Mouse (Mus musculus): ENCODE measurements around the gene Gtpbp2. TPM values are rescaled to one million over a fixed set of nuclear protein-coding genes. Genes with fewer than 3 reads are reported as not detected.

Gtpbp2 gene
- total and polyA plus RNA-seq, 3 experiments: 30.3 to 182 (median 55.0) TPM

- ATAC-seq (ENCODE audit: extremely low read depth, insufficient number of reproducible peaks, low FRiP score, poor library complexity, severe bottlenecking): no peak
- H3K4me1 ChIP-seq (ENCODE audit: insufficient read depth, low read depth, low read length): peaks cover 66% of the 10 kb centered on the region
Measured at GRCm38 (mm10) chr17:46159236-46159635, 1.6 kb upstream of the Gtpbp2 start.

GRCm38 (mm10) chr17:46160090-46160662, 656 bp upstream of the Gtpbp2 start:
- TF ChIP-seq POLR2AphosphoS5 (IDR thresholded peaks at IDR 0.05; ENCODE audit: insufficient replicate concordance, low read depth, low read length): peak; percentile 38; the same call in 1 of the 2 replicates
- TF ChIP-seq GATA1 (IDR thresholded peaks at IDR 0.05; ENCODE audit: borderline replicate concordance, low read length): no peak
- TF ChIP-seq TAL1 (conservative IDR thresholded peaks at IDR 0.05; ENCODE audit: low read depth, low read length): no peak
- TF ChIP-seq CTCF (IDR thresholded peaks at IDR 0.05; ENCODE audit: low read depth, low read length): no peak
- TF ChIP-seq GATA2 (IDR thresholded peaks at IDR 0.05; ENCODE audit: borderline replicate concordance, low read depth, low read length): no peak
- ATAC-seq (ENCODE audit: extremely low read depth, insufficient number of reproducible peaks, low FRiP score, poor library complexity, severe bottlenecking) (peak; percentile 64), DNase-seq (ENCODE audit: low spot score) (peak; percentile 78)
- H3K4me3 ChIP-seq (ENCODE audit: low read depth, low read length): peak overlapping the region; percentile 74
- no peaks in the 10 kb centered on the region for H3K27me3 ChIP-seq (ENCODE audit: insufficient read depth, low read length)
- peaks cover 21% of the 10 kb centered on the region for H3K36me3 ChIP-seq (replicated peaks)
- H3K4me1 ChIP-seq (ENCODE audit: insufficient read depth, low read depth, low read length): peaks cover 64% of the 10 kb centered on the region
- H3K9me3 ChIP-seq (replicated peaks): no peaks in the 10 kb centered on the region

More at GRCm38 (mm10) chr17:46159236-46159635, 1.6 kb upstream of the Gtpbp2 start:
- Histone ChIP-seq H3K36me3 (replicated peaks) (peaks cover 12% of the 10 kb centered on the region), H3K4me3 (ENCODE audit: low read depth, low read length) (peak overlapping the region; percentile 74; the same call in 1 of the 2 replicates), H3K9me3 (replicated peaks) (no peaks in the 10 kb centered on the region), H3K27me3 (ENCODE audit: insufficient read depth, low read length) (no peaks in the 10 kb centered on the region)
- TF ChIP-seq TAL1 (conservative IDR thresholded peaks at IDR 0.05; ENCODE audit: low read depth, low read length) (peak; percentile 80), POLR2AphosphoS5 (IDR thresholded peaks at IDR 0.05; ENCODE audit: insufficient replicate concordance, low read depth, low read length) (no peak)
- no peak for DNase-seq (ENCODE audit: low spot score)

GRCm38 (mm10) chr17:46161179-46161578, 347 bp downstream of the Gtpbp2 start:
- no peak for ATAC-seq (ENCODE audit: extremely low read depth, insufficient number of reproducible peaks, low FRiP score, poor library complexity, severe bottlenecking)
- Histone ChIP-seq H3K9me3 (replicated peaks) (no peaks in the 10 kb centered on the region), H3K4me1 (ENCODE audit: insufficient read depth, low read depth, low read length) (peaks cover 68% of the 10 kb centered on the region)

GRCm38 (mm10) chr17:46161710-46162109, 878 bp downstream of the Gtpbp2 start:
- peaks cover 63% of the 10 kb centered on the region for H3K4me1 ChIP-seq (ENCODE audit: insufficient read depth, low read depth, low read length)

More at GRCm38 (mm10) chr17:46161179-46161578, 347 bp downstream of the Gtpbp2 start:
- no peak for DNase-seq (ENCODE audit: low spot score)
- H3K4me3 ChIP-seq (ENCODE audit: low read depth, low read length): peak overlapping the region; percentile 74
- TF ChIP-seq GATA1 (IDR thresholded peaks at IDR 0.05; ENCODE audit: borderline replicate concordance, low read length): no peak
- TF ChIP-seq POLR2AphosphoS5 (IDR thresholded peaks at IDR 0.05; ENCODE audit: insufficient replicate concordance, low read depth, low read length): no peak
- no peak for TF ChIP-seq GATA2 (IDR thresholded peaks at IDR 0.05; ENCODE audit: borderline replicate concordance, low read depth, low read length)
- TF ChIP-seq CTCF (IDR thresholded peaks at IDR 0.05; ENCODE audit: low read depth, low read length): no peak
- no peak for TF ChIP-seq TAL1 (conservative IDR thresholded peaks at IDR 0.05; ENCODE audit: low read depth, low read length)
- peaks cover 31% of the 10 kb centered on the region for H3K36me3 ChIP-seq (replicated peaks)
- no peaks in the 10 kb centered on the region for H3K27me3 ChIP-seq (ENCODE audit: insufficient read depth, low read length)

GRCm38 (mm10) chr17:46162551-46162950, 1.7 kb downstream of the Gtpbp2 start:
- ATAC-seq (ENCODE audit: extremely low read depth, insufficient number of reproducible peaks, low FRiP score, poor library complexity, severe bottlenecking): no peak
- TF ChIP-seq GATA2 (IDR thresholded peaks at IDR 0.05; ENCODE audit: borderline replicate concordance, low read depth, low read length) (no peak), GATA1 (IDR thresholded peaks at IDR 0.05; ENCODE audit: borderline replicate concordance, low read length) (no peak), CTCF (IDR thresholded peaks at IDR 0.05; ENCODE audit: low read depth, low read length) (no peak), TAL1 (conservative IDR thresholded peaks at IDR 0.05; ENCODE audit: low read depth, low read length) (no peak), POLR2AphosphoS5 (IDR thresholded peaks at IDR 0.05; ENCODE audit: insufficient replicate concordance, low read depth, low read length) (no peak)
- H3K36me3 ChIP-seq (replicated peaks): peaks cover 45% of the 10 kb centered on the region
- no peak for DNase-seq (ENCODE audit: low spot score)
- peak overlapping the region; percentile 57; the same call in 1 of the 2 replicates for H3K4me3 ChIP-seq (ENCODE audit: low read depth, low read length)
- H3K27me3 ChIP-seq (ENCODE audit: insufficient read depth, low read length): no peaks in the 10 kb centered on the region
- H3K4me1 ChIP-seq (ENCODE audit: insufficient read depth, low read depth, low read length): peaks cover 55% of the 10 kb centered on the region
- no peaks in the 10 kb centered on the region for H3K9me3 ChIP-seq (replicated peaks)

More at GRCm38 (mm10) chr17:46161710-46162109, 878 bp downstream of the Gtpbp2 start:
- Histone ChIP-seq H3K4me3 (ENCODE audit: low read depth, low read length) (peak overlapping the region; percentile 74), H3K36me3 (replicated peaks) (peaks cover 36% of the 10 kb centered on the region), H3K27me3 (ENCODE audit: insufficient read depth, low read length) (no peaks in the 10 kb centered on the region), H3K9me3 (replicated peaks) (no peaks in the 10 kb centered on the region)
- ATAC-seq (ENCODE audit: extremely low read depth, insufficient number of reproducible peaks, low FRiP score, poor library complexity, severe bottlenecking) (no peak), DNase-seq (ENCODE audit: low spot score) (no peak)
- no peak for TF ChIP-seq TAL1 (conservative IDR thresholded peaks at IDR 0.05; ENCODE audit: low read depth, low read length)
- TF ChIP-seq GATA2 (IDR thresholded peaks at IDR 0.05; ENCODE audit: borderline replicate concordance, low read depth, low read length): no peak
- no peak for TF ChIP-seq GATA1 (IDR thresholded peaks at IDR 0.05; ENCODE audit: borderline replicate concordance, low read length)
- TF ChIP-seq POLR2AphosphoS5 (IDR thresholded peaks at IDR 0.05; ENCODE audit: insufficient replicate concordance, low read depth, low read length): no peak
- TF ChIP-seq CTCF (IDR thresholded peaks at IDR 0.05; ENCODE audit: low read depth, low read length): no peak

- Histone ChIP-seq H3K4me1 (ENCODE audit: insufficient read depth, low read depth, low read length) (peaks cover 57% of the 10 kb centered on the region), H3K4me3 (ENCODE audit: low read depth, low read length) (peak overlapping the region; percentile 57; the same call in 1 of the 2 replicates), H3K27me3 (ENCODE audit: insufficient read depth, low read length) (no peaks in the 10 kb centered on the region), H3K36me3 (replicated peaks) (peaks cover 49% of the 10 kb centered on the region), H3K9me3 (replicated peaks) (no peaks in the 10 kb centered on the region)
- ATAC-seq (ENCODE audit: extremely low read depth, insufficient number of reproducible peaks, low FRiP score, poor library complexity, severe bottlenecking) (no peak), DNase-seq (ENCODE audit: low spot score) (no peak)
- TF ChIP-seq GATA1 (IDR thresholded peaks at IDR 0.05; ENCODE audit: borderline replicate concordance, low read length) (no peak), POLR2AphosphoS5 (IDR thresholded peaks at IDR 0.05; ENCODE audit: insufficient replicate concordance, low read depth, low read length) (no peak), TAL1 (conservative IDR thresholded peaks at IDR 0.05; ENCODE audit: low read depth, low read length) (no peak), GATA2 (IDR thresholded peaks at IDR 0.05; ENCODE audit: borderline replicate concordance, low read depth, low read length) (no peak), CTCF (IDR thresholded peaks at IDR 0.05; ENCODE audit: low read depth, low read length) (no peak)
Measured at GRCm38 (mm10) chr17:46162951-46163421, 2.2 kb downstream of the Gtpbp2 start.

All from G1E (cell line).